Mouse (Mus musculus): ENCODE measurements around the gene Ank3.

The Ank3 gene

DNA sequence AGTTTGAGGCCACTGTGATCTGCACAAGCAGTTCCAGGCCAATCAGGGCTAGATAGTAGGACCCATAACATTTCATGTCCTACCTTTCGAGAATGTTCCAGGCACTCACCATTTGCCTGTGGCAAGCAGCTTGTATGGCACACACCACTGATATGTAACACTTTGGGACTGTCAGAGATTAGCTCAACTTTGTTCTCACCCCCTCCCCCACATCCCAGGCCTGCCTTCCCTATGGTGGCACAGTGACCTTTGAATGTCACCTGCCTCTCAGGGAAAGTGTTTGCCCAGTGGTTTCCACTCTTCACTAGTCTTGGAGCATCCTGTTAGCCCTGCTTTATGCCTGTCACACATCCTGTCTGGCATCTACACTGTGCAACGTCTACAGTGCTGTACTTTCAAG, 430.2 kb downstream of the Ank3 start:
- POLR2A ChIA-PET: no interaction called here
- CTCF ChIA-PET: interaction anchor here in 2 of 4 experiments (1.1 to 1.5 kb wide), 3 partner anchors 16 to 47 kb away, joined by 3 to 4 read pairs (median 3); no protein-coding TSS in a partner anchor

DNA sequence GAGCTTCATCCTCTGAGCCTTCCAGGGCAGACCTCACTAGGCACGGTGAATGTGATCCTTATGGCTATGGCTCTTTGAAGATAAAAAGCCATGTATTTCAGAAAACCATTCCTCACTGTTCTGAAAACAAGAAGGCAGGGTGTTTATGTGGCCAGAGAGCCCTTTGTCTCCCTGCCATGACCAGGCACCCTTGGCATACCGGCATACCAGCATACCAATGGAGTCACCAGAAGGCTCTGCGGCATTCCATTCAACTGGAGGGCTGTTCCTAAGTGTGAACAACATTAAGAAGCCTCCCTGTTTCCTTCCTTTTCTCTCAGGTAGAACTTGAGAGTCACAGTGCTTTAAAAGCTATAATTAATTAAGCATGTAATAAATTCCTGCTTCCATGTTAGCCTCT, 430.7 kb downstream of the Ank3 start:
- ChIA-PET CTCF (interaction anchor here in 1 of 4 experiments (1.1 to 1.4 kb wide), 2 partner anchors 16 to 48 kb away, joined by 3 to 4 read pairs; no protein-coding TSS in a partner anchor), POLR2A (no interaction called here)

DNA sequence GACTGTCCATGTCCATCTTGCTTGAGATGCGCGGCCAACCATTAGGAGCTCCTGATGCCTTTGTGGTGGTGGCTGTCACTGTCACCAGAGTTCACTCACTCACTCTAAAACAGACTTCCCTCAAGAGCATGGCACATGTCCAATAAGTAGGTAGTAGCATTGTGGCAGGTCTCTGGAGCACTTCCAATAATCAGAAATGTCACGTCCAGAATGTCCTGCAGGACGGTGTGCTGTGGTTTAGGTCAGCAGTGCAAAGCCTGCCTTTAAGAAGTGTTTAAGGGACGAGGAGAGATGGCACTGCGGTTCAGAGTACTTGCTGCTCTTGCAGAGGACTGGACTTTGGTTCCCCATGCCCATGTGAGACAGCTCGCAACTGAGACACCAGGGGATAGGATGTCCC, 433.0 kb downstream of the Ank3 start:
- ChIA-PET POLR2A (no interaction called here), CTCF (interaction anchor here in 1 of 4 experiments (0.7 kb wide), 1 partner anchor 42 kb away, joined by 4 read pairs; no protein-coding TSS in a partner anchor)

DNA sequence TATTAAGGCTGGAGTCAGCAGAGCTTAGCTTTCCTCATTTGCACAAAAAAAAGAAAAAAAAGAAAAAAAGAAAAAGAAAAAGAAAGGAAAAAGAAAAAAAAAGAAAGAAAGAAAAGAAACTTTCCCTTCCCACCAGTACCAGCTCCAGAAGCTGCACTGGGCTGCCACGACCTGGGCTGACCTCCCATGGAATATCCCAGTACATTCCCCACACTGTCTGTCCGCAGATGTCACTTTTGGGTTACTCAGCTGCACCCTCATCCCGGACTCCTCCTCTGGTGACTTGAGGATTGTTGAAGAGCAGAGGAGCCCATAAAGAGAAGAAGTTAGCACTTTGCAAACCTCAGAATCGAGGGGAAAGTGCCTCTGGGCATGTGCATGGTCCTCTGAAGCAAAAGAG, 433.7 kb downstream of the Ank3 start:
- POLR2A ChIA-PET: no interaction called here
- CTCF ChIA-PET: interaction anchor here in 2 of 4 experiments (0.7 to 2.0 kb wide), 2 partner anchors 13 to 43 kb away, joined by 4 to 6 read pairs; no protein-coding TSS in a partner anchor

DNA sequence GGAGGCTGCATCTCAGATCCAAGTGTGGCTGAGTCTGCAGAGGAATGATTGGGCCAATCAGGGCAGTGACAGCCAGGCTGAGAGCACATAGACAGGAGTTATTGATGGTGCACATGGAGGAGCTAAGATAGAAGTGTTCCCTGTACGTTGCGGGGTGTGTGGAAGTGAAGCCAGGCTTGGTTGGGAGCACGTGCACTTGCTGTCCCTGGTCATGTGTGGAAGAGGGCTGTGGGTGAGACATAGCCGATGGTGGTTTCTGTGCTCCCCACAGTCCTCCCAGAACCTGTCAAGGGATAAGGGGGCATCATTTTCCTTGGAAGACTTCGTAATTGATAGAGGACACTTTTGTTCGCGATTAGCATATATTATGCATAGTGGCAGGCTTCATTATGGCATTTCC, 434.2 kb downstream of the Ank3 start:
- ChIA-PET CTCF (interaction anchor here in 2 of 4 experiments (0.6 to 2.0 kb wide), 2 partner anchors 13 to 28 kb away, joined by 3 to 6 read pairs; no protein-coding TSS in a partner anchor), POLR2A (interaction anchor here in 1 of 4 experiments (0.6 kb wide), 1 partner anchor 94 kb away, joined by 3 read pairs; no protein-coding TSS in a partner anchor)

DNA sequence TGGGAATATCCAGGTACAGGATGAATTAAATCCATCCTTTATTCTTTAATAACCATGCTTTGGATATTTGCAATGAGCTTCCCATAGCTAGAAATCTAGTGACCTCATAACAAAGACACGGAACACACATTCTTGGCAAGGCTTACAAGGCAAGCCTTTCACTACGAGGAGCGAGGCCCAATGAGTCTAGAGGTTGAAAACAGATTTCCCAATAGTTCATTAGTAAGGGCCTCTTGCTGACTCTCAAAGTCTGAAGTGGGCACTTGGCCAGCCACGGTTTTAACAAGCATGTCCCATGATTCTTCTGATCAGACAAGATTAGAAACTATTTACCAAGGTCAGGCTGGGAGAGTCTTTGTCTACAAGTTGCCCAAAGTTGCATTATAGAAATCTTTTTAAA, 436.1 kb downstream of the Ank3 start:
- POLR2A ChIA-PET: interaction anchor here in 1 of 4 experiments (1.3 kb wide), 1 partner anchor 11 kb away, joined by 4 read pairs; no protein-coding TSS in a partner anchor
- CTCF ChIA-PET: interaction anchor here in 2 of 4 experiments (0.7 to 1.2 kb wide), 2 partner anchors 11 kb away, joined by 3 read pairs; no protein-coding TSS in a partner anchor

DNA sequence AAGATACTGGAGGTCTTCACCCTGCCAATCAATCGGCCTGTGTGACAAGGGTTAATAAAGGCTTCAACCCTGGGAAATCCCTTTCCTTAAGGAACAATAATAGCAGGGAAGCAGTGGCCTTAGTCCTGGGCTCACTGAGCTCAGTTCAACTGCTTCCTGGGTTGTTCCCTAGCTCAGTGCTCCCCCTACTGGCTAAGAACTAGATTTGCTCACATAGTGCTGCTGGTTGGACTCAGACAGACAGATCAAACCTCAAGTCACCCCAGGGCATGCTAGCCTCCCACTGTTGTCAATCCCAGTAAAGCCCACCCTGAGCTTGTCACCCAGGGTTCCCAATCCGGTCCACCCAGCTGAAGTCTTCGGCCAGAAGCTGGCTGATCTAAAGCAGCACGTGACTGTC, 447.2 kb downstream of the Ank3 start:
- ChIA-PET CTCF (interaction anchor here (0.5 to 2.0 kb wide), 64 partner anchors 9 to 539 kb away, joined by 3 to 14 read pairs (median 4); partner anchors contain the start of gene Mrln (in 1 of the 4)), POLR2A (interaction anchor here in 3 of 4 experiments (0.6 to 1.8 kb wide), 7 partner anchors 12 to 493 kb away, joined by 3 to 4 read pairs (median 3); partner anchors contain the start of gene Cdk1 (in 1 of the 3))

DNA sequence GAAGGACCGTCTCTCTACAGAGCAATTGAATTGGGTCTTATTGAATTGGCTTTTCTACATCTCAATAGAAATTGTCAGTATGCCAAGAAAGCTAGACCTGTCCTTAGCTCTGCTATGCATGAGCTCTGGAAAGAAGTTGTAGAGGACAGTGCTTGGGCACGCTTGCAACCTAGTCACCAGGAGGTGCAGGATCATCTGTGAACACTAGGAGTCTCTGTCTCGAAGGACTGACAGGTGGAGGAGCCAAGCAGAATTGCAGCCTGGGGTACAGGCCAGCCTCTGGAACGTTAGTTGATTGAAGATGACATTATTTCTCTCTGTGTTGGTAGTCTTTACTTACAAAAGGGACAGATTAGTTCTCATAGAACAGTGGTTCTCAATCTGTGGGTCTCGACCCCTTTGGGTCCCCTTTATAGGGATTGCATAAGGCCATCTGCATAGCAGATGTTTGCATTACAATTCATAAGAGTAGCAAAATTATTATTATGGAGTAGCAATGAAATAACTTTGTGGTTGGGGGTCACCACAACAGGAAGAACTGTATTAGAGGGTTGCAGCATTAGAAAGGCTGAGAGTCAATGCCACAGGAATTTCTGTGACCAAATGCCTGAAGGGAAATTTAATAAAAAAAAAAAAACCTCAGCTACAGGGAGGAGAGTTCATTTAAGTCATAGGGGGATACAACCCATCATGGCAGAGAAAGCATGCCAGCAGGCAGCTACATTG, 454.0 kb downstream of the Ank3 start:
- ChIA-PET POLR2A (interaction anchor here in 1 of 4 experiments (0.6 kb wide), 1 partner anchor 471 kb away, joined by 3 read pairs; no protein-coding TSS in a partner anchor), CTCF (interaction anchor here (0.5 to 1.1 kb wide), 14 partner anchors 9 to 1575 kb away, joined by 3 to 11 read pairs (median 3); no protein-coding TSS in a partner anchor)

DNA sequence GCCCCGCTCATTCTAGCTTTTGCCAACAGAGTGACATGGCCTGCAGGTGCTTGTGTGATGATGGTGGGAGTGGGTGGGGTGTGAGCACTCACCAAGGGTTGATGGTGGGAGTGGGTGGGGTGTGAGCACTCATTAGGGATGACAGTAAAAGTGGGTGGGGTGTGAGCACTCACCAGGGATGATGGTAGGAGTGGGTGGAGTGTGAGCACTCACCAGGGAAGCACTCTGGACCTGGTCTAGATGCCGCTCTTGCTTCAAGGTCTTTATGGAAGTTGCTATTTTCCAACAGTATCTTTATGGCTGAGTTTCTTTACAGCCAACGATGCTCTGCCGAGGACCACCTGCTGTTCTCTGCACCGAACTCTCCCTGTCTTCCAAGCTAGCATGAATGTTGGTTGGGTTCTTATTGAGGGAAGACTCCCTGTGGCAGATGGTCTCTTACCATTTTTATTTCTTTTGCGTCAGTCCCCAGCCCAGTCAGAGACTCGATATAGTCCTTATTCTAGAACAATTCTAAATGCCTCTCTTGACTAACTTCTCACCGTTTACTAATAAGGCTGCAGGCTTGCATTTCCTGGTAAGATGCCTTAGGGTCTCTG, 456.1 kb downstream of the Ank3 start:
- ChIA-PET POLR2A (no interaction called here), CTCF (interaction anchor here in 2 of 4 experiments (0.5 to 1.8 kb wide), 3 partner anchors 9 to 1109 kb away, joined by 3 to 4 read pairs (median 3); no protein-coding TSS in a partner anchor)

DNA sequence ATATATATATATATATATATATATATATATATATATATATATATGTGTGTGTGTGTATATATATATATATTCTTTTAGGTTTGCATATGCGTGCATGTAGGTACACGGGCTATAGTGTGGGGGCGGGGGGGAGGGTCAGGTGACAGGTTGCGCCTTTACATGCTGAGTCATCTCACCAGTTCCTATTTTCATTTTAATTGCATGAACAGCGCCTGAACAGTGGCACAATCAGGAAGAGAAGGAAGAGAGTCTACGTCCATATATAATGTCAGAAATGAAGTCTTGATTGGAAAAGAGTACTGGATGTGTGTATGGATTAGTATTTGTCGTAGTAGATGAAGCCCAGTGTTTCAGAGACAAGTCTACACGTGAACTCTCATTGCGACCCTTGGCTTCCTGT, 459.4 kb downstream of the Ank3 start:
- CTCF ChIA-PET: interaction anchor here in 1 of 4 experiments (1.4 kb wide), 1 partner anchor 12 kb away, joined by 5 read pairs; no protein-coding TSS in a partner anchor
- POLR2A ChIA-PET: interaction anchor here in 1 of 4 experiments (0.6 kb wide), 1 partner anchor 219 kb away, joined by 3 read pairs; no protein-coding TSS in a partner anchor

DNA sequence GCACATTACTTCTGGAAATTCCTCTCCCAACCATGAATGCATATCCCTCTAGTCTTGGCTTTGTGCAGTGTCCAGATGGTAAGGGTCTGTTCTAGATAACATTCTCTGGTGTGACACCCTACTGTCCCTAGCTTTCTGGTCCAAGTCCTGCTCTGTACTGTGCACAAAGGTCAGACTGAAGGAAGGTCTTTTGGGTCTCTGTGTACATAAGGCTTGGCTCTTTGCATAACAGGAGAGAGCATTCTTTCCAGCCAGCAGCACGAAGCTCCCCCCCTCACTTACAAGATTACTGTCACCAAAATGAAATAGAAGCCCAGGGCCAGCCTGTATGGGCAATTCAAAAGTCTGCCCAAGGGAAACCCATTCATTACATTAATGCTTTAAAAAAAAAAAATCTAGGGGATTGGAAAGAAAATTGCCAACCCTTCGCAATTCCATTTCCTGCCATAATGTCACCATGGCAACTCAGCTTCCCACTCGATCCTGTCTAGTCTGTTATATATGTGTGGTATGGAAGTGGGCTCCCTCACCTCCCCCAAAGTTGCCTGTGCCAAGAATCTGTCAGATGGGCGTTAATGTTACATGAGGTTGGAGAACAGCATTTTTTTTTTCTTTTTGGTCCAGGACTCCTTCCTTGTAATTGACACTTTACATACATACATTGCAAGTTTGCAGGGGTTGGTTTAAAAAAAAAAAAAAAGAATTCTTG, 460.5 kb downstream of the Ank3 start:
- ChIA-PET POLR2A (interaction anchor here in 3 of 4 experiments (0.7 to 1.7 kb wide), 7 partner anchors 9 to 510 kb away, joined by 3 to 9 read pairs (median 3); no protein-coding TSS in a partner anchor), CTCF (interaction anchor here in 3 of 4 experiments (0.6 to 1.6 kb wide), 5 partner anchors 11 to 1039 kb away, joined by 3 to 6 read pairs (median 4); no protein-coding TSS in a partner anchor)

DNA sequence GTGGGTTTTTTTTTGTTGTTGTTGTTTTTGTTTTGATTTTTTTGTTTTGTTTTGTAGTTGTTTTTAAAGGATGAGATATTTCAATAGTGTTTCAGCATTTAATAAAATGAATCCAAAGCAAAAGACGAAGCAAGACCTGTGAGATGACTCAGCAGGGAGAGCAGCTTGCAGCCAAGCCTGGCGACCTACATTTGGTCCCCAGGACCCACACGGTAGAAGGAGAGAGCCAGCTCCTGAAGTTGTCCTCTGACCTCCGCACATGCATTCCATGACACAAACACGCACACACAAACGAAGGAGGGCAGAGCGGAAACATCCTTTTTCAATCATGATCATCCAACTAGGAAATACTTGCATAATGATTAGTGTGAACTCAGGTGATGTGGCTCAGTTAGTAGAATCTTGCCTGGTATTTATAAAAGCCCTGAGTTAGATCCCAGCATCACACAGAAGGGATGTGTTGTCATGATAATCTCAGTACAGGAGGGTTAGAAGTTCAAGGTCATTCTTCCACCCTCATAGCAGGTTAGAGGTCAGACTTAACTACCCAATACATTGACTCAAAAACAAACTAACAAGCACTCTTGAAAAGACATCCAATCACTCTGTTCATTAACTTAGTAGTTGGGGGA, 461.4 kb downstream of the Ank3 start:
- CTCF ChIA-PET: interaction anchor here in 2 of 4 experiments (0.6 to 1.6 kb wide), 4 partner anchors 11 to 1038 kb away, joined by 3 to 6 read pairs (median 4); no protein-coding TSS in a partner anchor

DNA sequence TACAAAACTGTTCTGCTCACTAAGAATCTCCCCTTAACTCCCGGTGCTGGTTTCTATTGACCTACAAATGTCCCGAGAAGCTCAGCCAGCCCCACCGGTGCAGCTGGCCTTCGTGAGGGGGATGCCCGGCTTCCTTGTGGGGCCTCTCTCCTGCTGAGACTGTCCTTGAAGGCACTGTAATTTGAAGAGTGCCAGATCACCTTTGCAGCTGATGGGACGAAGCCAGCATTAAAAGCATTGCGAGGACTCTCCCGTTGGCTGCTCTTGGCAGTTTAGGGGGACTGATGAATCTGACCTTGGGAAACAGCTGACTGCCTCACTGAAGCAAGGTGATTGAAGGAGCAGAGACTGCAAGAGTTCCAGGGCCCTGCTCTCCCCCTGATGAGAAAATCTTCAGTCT, 464.3 kb downstream of the Ank3 start:
- POLR2A ChIA-PET: interaction anchor here in 2 of 4 experiments (0.5 to 0.9 kb wide), 2 partner anchors 143 to 1421 kb away, joined by 3 to 4 read pairs; no protein-coding TSS in a partner anchor
- CTCF ChIA-PET: interaction anchor here in 1 of 4 experiments (1.0 to 1.4 kb wide), 2 partner anchors 27 to 105 kb away, joined by 3 to 4 read pairs; no protein-coding TSS in a partner anchor

More for the DNA sequence above, 461.4 kb downstream of the Ank3 start:
- POLR2A ChIA-PET: interaction anchor here in 3 of 4 experiments (0.6 to 1.7 kb wide), 5 partner anchors 8 to 509 kb away, joined by 3 to 9 read pairs (median 4); no protein-coding TSS in a partner anchor

DNA sequence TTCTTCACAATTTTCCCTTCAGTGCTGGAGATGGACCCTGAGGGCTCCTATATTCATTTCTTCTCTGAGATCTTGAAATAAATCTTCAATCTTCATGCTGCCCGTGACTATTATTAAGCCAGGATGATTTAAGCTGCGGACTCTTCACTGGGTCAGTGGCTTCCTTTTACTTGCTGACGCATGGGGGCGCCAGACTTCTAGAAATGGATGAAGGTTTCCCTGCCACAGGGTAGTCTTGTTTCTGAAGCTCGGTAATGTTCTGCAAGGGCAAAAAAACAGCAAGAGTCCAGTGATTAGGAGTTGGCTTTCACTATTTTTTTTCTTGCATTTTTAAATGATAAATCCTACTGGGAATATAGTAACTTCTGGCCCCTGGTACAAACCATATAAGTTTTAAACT, 471.8 kb downstream of the Ank3 start:
- ChIA-PET CTCF (interaction anchor here (0.6 to 4.6 kb wide), 53 partner anchors 10 to 500 kb away, joined by 3 to 70 read pairs (median 4); partner anchors contain the start of gene Ccdc6 (in 1 of the 4)), POLR2A (interaction anchor here (0.6 to 1.6 kb wide), 16 partner anchors 18 to 422 kb away, joined by 3 to 6 read pairs (median 3); no protein-coding TSS in a partner anchor)

DNA sequence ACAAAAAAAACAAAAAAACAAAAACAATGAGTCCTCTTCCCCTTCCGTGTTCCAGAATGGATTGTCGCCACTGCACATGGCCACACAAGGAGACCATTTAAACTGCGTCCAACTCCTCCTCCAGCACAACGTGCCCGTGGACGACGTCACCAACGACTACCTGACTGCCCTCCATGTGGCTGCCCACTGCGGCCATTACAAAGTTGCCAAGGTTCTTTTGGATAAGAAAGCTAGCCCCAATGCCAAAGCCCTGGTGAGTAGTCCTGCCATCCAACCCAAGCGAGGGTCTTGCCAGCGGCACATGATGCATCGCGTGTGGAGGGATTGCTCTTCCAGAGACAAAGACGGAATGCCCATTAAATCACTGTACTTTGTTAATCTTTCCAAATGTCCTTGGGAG, 472.4 kb downstream of the Ank3 start:
- ChIA-PET POLR2A (interaction anchor here (0.6 to 1.6 kb wide), 16 partner anchors 17 to 421 kb away, joined by 3 to 6 read pairs (median 3); no protein-coding TSS in a partner anchor), CTCF (interaction anchor here (0.6 to 4.6 kb wide), 52 partner anchors 9 to 511 kb away, joined by 3 to 70 read pairs (median 4); partner anchors contain the start of gene Ccdc6 (in 1 of the 4))

DNA sequence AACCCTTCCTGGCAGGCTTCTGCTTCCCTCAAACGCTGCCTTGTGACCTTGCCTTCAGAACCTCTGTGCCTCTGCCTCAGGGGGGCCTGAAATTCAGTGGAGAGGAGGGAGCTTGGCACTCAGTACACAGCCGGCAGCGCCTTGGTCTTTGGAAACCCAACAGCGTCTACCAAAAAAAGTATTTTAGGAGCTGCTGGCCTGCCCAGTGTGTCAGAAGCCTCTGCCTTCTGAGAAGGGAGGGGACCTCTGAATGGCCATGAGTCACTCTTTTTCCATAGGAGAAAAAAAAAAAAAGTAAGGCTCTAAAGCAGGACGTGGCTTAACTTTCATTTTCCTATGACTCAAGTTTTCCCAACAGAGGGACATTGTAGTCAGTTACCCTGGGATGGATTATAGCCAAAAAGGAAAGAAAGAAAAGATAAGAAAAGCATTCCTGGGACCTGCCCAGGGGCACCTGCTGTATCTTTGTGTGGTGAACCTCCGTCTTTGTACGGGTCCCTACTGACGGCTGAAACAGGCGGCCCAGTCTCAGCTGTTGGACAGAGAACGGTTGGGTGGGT, 473.7 kb downstream of the Ank3 start:
- POLR2A ChIA-PET: interaction anchor here in 3 of 4 experiments (0.8 to 1.9 kb wide), 7 partner anchors 12 to 424 kb away, joined by 3 to 8 read pairs (median 6); no protein-coding TSS in a partner anchor
- CTCF ChIA-PET: interaction anchor here (0.5 to 4.6 kb wide), 8 partner anchors 17 to 1092 kb away, joined by 3 to 70 read pairs (median 4); no protein-coding TSS in a partner anchor

DNA sequence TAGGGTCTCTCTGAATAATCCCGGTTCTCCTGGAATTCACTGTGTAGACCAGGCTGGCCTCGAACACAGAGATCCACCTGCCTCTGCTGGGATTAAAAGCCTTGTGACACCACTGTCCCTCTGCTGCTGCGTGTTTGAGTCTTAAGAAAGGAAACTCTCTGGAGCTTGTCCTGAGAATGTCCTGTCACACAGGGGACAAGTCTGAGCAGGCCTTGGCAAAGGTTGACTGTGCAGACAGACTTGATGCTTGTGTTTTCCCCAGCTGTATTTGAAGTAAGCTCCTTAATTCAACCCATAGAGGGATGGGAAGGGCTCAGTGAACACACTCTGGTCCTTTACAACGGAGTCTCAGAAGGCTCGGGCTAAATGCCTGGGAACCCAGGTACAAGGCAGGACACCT, 474.3 kb downstream of the Ank3 start:
- ChIA-PET POLR2A (interaction anchor here in 3 of 4 experiments (0.5 to 1.9 kb wide), 7 partner anchors 12 to 291 kb away, joined by 3 to 8 read pairs (median 6); no protein-coding TSS in a partner anchor), CTCF (interaction anchor here in 3 of 4 experiments (0.5 to 4.6 kb wide), 5 partner anchors 17 to 93 kb away, joined by 3 to 70 read pairs (median 4); no protein-coding TSS in a partner anchor)
